Mouse (Mus musculus): ENCODE results near the gene Gbp7.

GRCm38 (mm10) chr3:142541391-142541790, 11.2 kb downstream of the Gbp7 start:
- TF ChIP-seq MYOG (IDR thresholded peaks at IDR 0.05; ENCODE audit: control insufficient read depth in 1 of 3, insufficient read depth in 1 of 3, insufficient read length in 2 of 3, low read depth in 2 of 3) (no peak), POLR2A (IDR thresholded peaks at IDR 0.05; ENCODE audit: insufficient read length, low read depth) (no peak), MAX (IDR thresholded peaks at IDR 0.05; ENCODE audit: low read depth) (no peak)
